Mouse (Mus musculus) liver, adult 2 months (tissue): ENCODE data around the gene Gstm5. TPM values are rescaled to one million over a fixed set of nuclear protein-coding genes. Genes with fewer than 3 reads are reported as not detected.

Experiments used
- DNase-seq: peaks from one replicate; pipeline ENCODE4 v3.0.0-alpha.2; 2011; ENCODE audit warnings: low read depth, low spot score; ENCODE audit errors: extremely low read depth
- H3K27ac ChIP-seq: fragments of 200-500 bp; replicated peaks from 2 replicates; pipeline ENCODE4 v1.5.1; 2012; ENCODE audit warnings: low read depth, mild to moderate bottlenecking, control low read depth, inconsistent platforms, low read length; ENCODE audit not compliant: insufficient read depth
- H3K27me3 ChIP-seq: fragments of 200-500 bp; 2 replicates; pipeline ENCODE4 v1.6.1; 2012; ENCODE audit warnings: mild to moderate bottlenecking, moderate library complexity, low read length, inconsistent platforms; ENCODE audit not compliant: control insufficient read depth, insufficient read depth
- H3K36me3 ChIP-seq: fragments of 200-500 bp; 2 replicates; pipeline ENCODE4 v1.6.1; 2012; ENCODE audit warnings: low read length, inconsistent platforms; ENCODE audit not compliant: control insufficient read depth, insufficient read depth
- H3K4me1 ChIP-seq: fragments of 200-500 bp; 2 replicates; pipeline ENCODE4 v1.6.1; 2011; ENCODE audit warnings: low read length; ENCODE audit not compliant: control insufficient read depth, insufficient read depth
- H3K4me3 ChIP-seq: fragments of 200-500 bp; 2 replicates; pipeline ENCODE4 v1.5.1; 2011; ENCODE audit warnings: low read depth, mild to moderate bottlenecking, control low read depth, low read length, moderate library complexity; ENCODE audit not compliant: insufficient read depth
- H3K79me2 ChIP-seq: fragments of 200-500 bp; 2 replicates; pipeline ENCODE4 v1.6.1; 2012; ENCODE audit warnings: inconsistent platforms, mild to moderate bottlenecking, low read length, moderate library complexity; ENCODE audit not compliant: control insufficient read depth, insufficient read depth
- H3K9ac ChIP-seq: fragments of 200-500 bp; 2 replicates; pipeline ENCODE4 v1.6.1; 2012; ENCODE audit warnings: low read depth, mild to moderate bottlenecking, control low read depth, inconsistent platforms, low read length
- CTCF ChIP-seq: fragments of 200-500 bp; IDR thresholded peaks from 2 replicates; pipeline ENCODE4 v1.5.1; 2011; ENCODE audit warnings: low read depth, low read length, control low read depth
- POLR2A ChIP-seq: fragments of 200-500 bp; IDR thresholded peaks from 2 replicates; pipeline ENCODE4 v1.6.1; 2011; ENCODE audit warnings: low read length, control low read depth; ENCODE audit not compliant: insufficient read depth; ENCODE audit errors: extremely low read depth
- WGBS: fragments of 180-500 bp; shearing (Covaris S2); methylation state at CpG from one replicate; pipeline ENCODE4 v1.1.7; 2018; 5-methylcytosine and 5-hydroxymethylcytosine counted together
- polyA plus RNA-seq: library from polyadenylated mRNA; depleted of rRNA; stranded (reverse); fragments of >200 nt; gene quantifications from 2 replicates; pipeline ENCODE4 v1.2.3, GENCODE M21; 2012
- total RNA-seq: library from RNA; depleted of rRNA; stranded (reverse); fragments of >200 nt; gene quantifications from 2 replicates; pipeline ENCODE4 v1.2.3, GENCODE M21; 2014

The Gstm5 gene
- total and polyA plus RNA-seq, 2 experiments, result 12.5 to 21.8 TPM

- Histone ChIP-seq H3K9ac (peak within 1 kb of the TSS; percentile 12; the same call in 1 of the 2 replicates), H3K27me3 (no peaks in the 10 kb centered on the region), H3K4me3 (peak within 1 kb of the TSS; percentile 25; the same call in 1 of the 2 replicates), H3K36me3 (no peaks in the 10 kb centered on the region), H3K27ac (peak within 1 kb of the TSS; percentile 32), H3K79me2 (no peaks in the 10 kb centered on the region), H3K4me1 (peaks cover 4% of the 10 kb centered on the region; the same call in 1 of the 2 replicates)
- 3% methylated on average over 10 of the region's 10 CpGs for WGBS
- TF ChIP-seq POLR2A (no peak), CTCF (peak; percentile 20; the same call in 1 of the 2 replicates)
- peak; percentile 98 for DNase-seq
Measured at GRCm38 (mm10) chr3:107931670-107932069, 36.0 kb downstream of the Gstm5 start, which contains the start of gene Gstm7. Gene Gstm7 (minus strand): TSS chr3:107931817.

- H3K27ac ChIP-seq, result peak overlapping the region; percentile 32
- H3K79me2 ChIP-seq, result no peaks in the 10 kb centered on the region
- H3K4me1 ChIP-seq, result peaks cover 4% of the 10 kb centered on the region; the same call in 1 of the 2 replicates
- H3K27me3 ChIP-seq, result no peaks in the 10 kb centered on the region
- H3K36me3 ChIP-seq, result no peaks in the 10 kb centered on the region
- 36% methylated on average over 6 of the region's 6 CpGs for WGBS
- TF ChIP-seq POLR2A, result no peak
- no peak for TF ChIP-seq CTCF
- no peak overlapping the region; the same call in 1 of the 2 replicates for H3K4me3 ChIP-seq
- peak; percentile 83 for DNase-seq
- H3K9ac ChIP-seq, result peak overlapping the region; percentile 7; the same call in 1 of the 2 replicates
Measured at GRCm38 (mm10) chr3:107932128-107932527, 36.5 kb downstream of the Gstm5 start.

- Histone ChIP-seq H3K9ac (no peak overlapping the region), H3K4me1 (peaks cover 9% of the 10 kb centered on the region), H3K36me3 (no peaks in the 10 kb centered on the region), H3K27me3 (no peaks in the 10 kb centered on the region), H3K79me2 (no peaks in the 10 kb centered on the region), H3K27ac (no peak overlapping the region), H3K4me3 (no peak overlapping the region)
- WGBS, result 89% methylated on average over 3 of the region's 3 CpGs
- TF ChIP-seq POLR2A, result no peak
- TF ChIP-seq CTCF, result no peak
- no peak for DNase-seq
Measured at GRCm38 (mm10) chr3:107935268-107935667, 39.6 kb downstream of the Gstm5 start.

- Histone ChIP-seq H3K36me3 (no peaks in the 10 kb centered on the region), H3K4me1 (peaks cover 12% of the 10 kb centered on the region), H3K9ac (no peak overlapping the region), H3K27ac (no peak overlapping the region), H3K4me3 (no peak overlapping the region), H3K27me3 (no peaks in the 10 kb centered on the region), H3K79me2 (no peaks in the 10 kb centered on the region)
- WGBS, result 59% methylated on average over 3 of the region's 3 CpGs
- DNase-seq, result no peak
- no peak for TF ChIP-seq POLR2A
- TF ChIP-seq CTCF, result no peak
Measured at GRCm38 (mm10) chr3:107935888-107936287, 40.3 kb downstream of the Gstm5 start.

- WGBS, result 12% methylated on average over 3 of the region's 3 CpGs
- Histone ChIP-seq H3K36me3 (no peaks in the 10 kb centered on the region), H3K27me3 (no peaks in the 10 kb centered on the region), H3K4me1 (peaks cover 11% of the 10 kb centered on the region), H3K27ac (peak overlapping the region; percentile 15), H3K4me3 (no peak overlapping the region), H3K79me2 (no peaks in the 10 kb centered on the region), H3K9ac (no peak overlapping the region)
- TF ChIP-seq POLR2A, result no peak
- TF ChIP-seq CTCF, result peak; percentile 95
- DNase-seq, result peak; percentile 83
Measured at GRCm38 (mm10) chr3:107939403-107939802, 43.8 kb downstream of the Gstm5 start.

- Histone ChIP-seq H3K27ac (peak overlapping the region; percentile 33), H3K4me3 (no peak overlapping the region), H3K27me3 (no peaks in the 10 kb centered on the region), H3K4me1 (peaks cover 11% of the 10 kb centered on the region), H3K79me2 (no peaks in the 10 kb centered on the region), H3K9ac (no peak overlapping the region), H3K36me3 (no peaks in the 10 kb centered on the region)
- 82% methylated on average over 4 of the region's 4 CpGs for WGBS
- TF ChIP-seq POLR2A (no peak), CTCF (no peak)
- DNase-seq, result no peak
Measured at GRCm38 (mm10) chr3:107939830-107940229, 44.2 kb downstream of the Gstm5 start.
